Mouse (Mus musculus): Measurements from ENCODE around the gene Sgms2. TPM values are rescaled to one million over a fixed set of nuclear protein-coding genes. Genes with fewer than 3 reads are reported as not detected.
A peak's percentile ranks its signal among the peaks of the same experiment; 100 is the strongest.
"Not testable (repeated sequence)": the region's sequence is repeated elsewhere in the genome, so short reads cannot be mapped to it uniquely, and the experiment has no call there.

Gene Sgms2
- total RNA-seq, 2 experiments from 2014 or later, result 3.9 to 6.6 TPM

DNA sequence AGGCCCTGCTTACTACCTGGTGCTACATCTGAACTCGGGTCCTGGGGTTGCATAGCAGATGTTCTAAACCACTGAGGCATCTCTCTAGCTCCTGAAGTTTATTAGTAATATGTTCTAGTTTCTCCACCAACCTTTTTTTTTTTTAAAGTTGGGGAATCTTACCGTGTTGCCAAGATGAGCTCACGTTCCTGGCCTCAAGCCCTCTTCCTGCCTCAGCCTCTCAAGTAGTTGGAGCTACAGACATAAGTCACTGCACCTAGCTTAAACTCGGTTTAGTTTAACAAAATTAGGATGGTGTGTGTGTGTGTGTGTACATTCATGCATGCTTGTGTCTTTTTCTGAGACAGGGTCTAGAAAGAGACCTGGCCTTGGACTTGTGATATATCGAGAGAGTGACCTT is 132.2 kb downstream of the Sgms2 start:
- no peak for DNase-seq (ENCODE audit: low spot score in 2 of 2)

DNA sequence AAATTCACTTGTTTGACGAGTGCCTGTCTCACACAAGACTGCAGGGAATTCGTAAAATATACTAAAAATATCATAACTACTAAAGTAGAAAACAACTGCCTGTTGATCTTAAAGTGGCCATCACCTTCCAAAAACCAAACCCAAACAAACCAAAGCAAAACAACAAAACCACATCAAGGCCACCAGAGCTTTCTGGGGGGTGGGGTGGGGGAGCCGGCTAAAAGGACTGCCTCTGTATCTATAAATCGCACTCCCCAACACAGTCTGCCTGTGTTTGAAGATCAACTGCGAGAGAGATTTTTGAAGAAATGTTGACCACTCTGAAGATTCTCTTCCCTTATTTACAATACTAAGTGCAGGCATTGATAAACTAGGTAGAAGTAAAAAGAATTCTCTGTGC is 133.0 kb downstream of the Sgms2 start:
- no peak for DNase-seq (ENCODE audit: low spot score in 2 of 2)

DNA sequence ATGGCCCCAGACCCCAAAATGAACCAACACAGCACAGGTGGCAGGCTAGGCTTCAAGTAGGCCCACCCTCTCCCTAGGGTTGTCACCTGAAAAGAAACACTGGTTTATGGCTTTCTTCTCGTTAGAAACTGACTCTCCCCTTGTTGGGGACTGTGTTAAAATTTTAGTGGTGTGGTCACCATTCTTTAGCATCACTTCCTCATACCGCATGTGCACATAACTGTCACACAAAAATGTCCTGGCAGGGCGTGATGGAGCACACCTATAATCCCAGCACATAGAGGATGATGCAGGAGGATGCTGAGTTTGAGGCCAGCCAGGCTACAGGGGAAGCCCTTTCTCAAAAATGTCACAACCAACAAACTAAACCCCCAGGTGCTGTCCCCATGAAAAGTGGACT is 133.6 kb downstream of the Sgms2 start:
- no peak for DNase-seq (ENCODE audit: low spot score in 2 of 2)

DNA sequence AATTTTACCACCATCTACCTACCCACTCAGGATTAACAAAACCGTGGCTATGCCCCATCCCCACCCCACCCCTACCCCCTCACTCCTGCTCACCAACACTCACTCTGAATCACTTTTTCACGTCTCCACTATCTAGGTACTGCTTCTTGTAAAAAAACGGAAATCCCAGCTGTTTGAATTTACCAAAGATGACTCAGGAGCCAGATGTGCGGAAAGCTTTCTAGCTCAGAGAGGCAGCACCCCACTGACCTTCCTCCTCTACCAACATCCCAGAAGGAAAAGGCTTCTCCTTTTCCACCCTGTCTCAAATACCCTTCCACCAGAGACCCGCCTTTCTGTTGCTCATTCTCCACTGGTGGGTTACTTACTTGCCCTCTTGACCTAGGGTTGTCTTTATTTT is 135.2 kb downstream of the Sgms2 start:
- DNase-seq (ENCODE audit: low spot score in 2 of 2), result no peak

DNA sequence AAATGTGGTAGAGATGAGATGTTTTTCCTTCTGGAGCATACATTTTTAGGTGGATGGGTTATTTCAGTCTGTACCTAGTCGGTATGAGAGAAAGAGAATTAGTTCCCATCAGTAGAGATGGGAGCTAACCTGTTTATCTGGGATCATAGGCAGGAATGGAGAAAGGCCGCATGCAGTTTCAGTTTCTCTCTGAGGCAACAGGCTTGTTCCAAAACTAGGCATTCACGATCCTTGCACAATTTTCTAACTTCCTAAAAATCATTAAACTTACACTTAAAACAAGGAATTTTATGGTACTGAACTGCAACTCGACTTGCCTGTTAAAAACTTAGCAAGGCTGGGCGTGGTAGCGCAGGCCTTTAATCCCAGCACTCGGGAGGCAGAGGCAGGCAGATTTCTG is 140.7 kb downstream of the Sgms2 start:
- no peak for DNase-seq (ENCODE audit: low spot score in 2 of 2)

DNA sequence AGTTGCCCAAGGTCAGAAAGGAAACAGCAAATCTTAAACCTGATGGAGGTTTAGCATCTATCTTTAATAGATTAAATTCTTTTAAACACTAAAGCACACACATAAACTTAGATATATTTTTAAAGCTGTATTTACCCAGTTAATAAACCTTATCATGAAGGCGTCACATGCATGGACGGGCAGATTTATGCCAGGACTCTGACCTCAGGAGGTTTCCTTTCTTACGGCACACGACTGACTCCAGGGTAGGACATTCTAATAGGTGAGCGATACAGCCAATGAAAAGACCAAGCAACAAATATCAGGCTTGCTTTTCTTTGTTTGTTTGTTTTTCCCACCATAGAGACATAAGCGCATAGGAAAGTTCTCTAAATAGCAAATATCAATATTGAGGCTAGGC is 142.2 kb downstream of the Sgms2 start:
- DNase-seq (ENCODE audit: low spot score in 2 of 2), result no peak

DNA sequence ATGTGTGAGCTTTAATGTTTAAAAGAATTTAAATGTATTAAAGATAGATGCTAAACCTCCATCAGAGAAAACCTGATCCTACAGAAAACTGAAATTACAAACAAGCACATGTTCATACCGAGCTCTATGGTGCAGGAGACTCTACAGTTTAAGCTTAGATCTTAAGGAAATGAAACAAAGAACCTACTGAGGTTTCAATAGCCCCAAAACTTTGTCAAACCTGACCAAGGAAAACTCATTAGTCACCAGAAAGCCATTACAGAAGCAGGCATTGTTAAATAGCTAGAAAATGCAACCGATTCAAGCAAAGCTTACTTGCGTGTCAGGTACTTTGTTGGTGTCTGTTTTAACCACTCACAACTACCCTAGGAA is 142.6 kb downstream of the Sgms2 start:
- no peak for DNase-seq (ENCODE audit: low spot score in 2 of 2)

DNA sequence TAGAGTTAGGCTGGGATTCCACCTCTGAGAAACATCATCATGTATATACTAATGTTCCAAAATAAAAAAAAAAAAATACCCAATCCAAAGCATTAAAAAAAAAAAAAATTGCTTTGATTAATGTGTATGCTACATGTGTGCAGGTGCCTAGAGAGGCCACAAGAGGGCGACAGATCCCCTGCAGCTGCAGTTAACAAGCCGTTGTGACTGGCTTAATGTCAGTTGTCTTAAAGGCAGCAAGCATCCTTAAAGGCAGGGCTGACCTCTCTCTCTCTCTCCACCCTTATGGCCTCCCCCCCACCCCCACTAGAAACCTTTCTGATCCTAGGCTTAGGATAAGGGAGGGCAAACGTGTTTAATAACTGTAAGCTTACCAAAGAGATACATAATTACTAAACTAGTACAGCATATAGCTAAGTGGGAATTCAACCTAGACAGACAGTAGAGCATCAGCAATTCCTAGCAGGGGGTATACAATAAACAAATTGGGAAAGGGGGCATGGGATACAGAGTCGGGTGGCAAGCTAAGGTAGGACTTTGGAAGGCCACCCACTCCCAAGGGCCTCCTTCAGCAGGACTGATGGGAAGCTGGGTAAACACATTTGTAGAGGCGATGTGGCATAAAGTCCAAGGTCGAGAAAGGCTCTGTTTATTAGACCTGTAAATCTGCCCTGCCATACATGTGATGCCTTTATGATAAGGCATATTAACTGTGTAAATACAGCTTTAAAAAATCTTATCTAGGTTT is 143.2 kb downstream of the Sgms2 start:
- DNase-seq (ENCODE audit: low spot score in 2 of 2), result peak in 1 of 2 experiments; percentile 39

DNA sequence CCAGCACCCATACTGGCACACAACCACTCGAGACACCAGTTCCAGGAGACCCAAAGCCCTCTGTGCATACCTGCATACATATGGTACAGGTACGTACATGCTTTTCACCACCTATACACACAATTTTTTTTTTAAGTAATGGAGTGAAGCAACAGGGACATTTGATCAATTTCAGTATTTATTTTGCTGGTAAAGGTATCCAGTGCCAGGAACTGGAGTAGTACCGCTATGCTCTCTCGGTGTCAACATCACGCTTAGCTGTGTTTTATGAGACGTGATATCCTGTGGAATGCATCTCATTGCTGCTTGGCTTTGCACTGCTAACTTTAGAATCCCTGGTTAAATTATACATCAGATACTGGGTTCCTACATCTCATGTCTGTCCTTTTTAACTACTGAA is 145.3 kb downstream of the Sgms2 start:
- DNase-seq (ENCODE audit: low spot score in 2 of 2), result no peak

DNA sequence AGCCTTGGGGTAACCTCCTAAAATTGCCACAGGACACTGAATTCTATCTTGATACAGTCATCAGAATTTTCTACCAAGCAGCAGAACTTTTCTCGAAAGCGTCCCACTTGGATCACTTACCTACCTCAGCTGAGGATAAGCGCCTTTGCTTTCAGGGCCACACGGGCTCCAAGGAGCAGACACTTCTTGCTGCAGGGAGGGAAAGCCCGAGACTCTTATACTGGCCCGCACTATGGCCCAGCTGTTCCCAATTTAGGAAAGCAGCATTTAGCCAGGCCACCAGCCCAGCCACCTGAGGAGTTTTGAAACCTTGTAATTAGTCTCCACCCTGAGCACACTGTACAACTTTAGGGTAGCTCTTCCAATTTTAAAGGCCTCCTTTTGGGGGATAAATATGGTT is 147.9 kb downstream of the Sgms2 start:
- DNase-seq (ENCODE audit: low spot score in 2 of 2), result no peak

DNA sequence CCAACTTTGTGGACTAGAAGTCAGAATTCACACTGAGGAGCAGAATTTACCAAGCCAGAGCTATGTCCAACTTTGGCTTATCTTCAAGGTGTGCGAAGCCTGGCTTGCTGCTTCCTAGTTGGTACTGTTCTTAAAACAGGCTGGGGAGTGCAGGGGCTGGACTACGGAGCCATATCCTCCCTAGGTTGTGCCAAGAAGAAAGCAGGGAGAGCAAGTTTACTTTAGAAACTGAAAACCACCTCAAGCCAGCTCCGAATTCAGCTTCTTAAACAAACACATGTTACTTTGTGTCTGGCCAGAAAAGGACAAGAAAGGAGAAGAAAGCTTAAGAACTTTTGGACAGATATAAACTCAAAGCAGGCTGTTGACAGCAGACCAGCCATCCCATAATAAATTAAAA is 150.3 kb downstream of the Sgms2 start:
- no peak for DNase-seq (ENCODE audit: low spot score in 2 of 2)

DNA sequence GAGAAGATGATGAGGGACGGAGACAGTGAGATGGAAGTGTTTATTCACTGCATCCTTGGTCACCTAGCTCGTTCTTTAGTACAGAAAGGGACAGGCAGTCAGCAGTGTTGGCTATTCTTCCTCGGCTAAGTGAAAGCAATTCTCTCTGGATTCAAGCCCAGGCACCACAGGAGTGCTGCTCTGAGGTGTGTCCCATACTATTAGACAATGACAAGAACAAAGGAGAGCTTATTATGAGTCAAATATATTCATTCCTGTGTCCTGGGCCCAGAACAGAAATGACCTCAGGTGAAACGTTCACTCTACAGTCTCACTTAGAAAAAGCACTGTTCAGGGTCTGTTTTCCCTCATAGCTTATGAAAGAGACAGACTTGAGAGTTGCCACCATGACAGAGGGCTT is 151.9 kb downstream of the Sgms2 start:
- DNase-seq (ENCODE audit: low spot score in 2 of 2), result no peak

DNA sequence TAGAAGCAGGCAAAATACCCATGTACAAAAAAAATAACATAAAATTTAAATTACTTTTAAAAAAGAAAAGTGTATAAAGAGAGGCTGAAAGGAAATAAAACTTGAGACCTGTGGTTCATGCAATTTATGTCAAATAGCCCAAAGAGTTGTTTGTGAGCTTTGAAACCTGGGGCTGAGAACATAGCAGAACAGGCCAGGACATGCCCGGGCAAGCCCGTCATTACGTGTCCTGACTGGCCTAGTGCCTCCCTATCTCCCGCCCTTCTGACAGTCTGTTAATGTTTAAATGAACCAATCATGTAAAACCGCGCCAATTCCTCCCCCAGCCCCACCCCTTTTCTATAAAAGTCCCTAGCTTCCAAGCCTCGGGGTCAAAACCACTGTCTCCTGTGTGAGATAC is 153.5 kb downstream of the Sgms2 start:
- DNase-seq (ENCODE audit: low spot score in 2 of 2), result not testable (repeated sequence)

DNA sequence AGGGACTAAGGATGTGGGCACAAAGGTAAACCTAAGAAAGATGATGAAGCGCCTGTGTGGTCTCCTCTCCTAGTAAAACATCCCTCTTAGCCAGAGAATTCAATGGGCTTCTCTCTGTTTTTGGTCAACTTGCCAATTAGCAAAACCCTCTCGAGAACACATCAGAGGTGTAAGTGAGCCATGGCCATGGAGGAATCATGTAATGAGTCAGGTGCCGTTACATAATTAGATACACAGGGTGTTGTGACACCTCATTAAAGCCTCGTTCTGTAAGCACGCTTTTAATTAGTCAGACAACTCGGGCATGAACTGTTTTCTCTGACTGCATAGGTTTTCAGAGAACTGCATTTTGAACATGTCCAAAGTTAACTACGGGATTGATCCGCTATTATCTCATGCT is 154.6 kb downstream of the Sgms2 start:
- no peak for DNase-seq (ENCODE audit: low spot score in 2 of 2)

DNA sequence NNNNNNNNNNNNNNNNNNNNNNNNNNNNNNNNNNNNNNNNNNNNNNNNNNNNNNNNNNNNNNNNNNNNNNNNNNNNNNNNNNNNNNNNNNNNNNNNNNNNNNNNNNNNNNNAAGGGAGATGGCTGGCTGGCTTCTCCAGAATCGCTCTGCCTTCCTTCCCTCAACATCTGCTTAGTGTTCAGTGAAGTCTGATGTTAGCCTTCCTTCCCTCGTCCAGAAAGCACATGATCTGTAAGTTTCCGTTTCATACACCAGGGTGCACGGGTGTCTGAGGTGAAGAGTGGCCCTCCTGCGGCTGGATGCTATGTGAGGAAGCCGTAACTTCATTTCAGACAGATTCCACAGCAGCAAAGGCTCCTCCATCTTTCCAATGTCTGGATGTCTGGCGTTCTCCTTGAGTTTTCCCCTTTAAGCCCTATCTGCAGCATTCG is 156.1 kb downstream of the Sgms2 start:
- no peak for DNase-seq (ENCODE audit: low spot score in 2 of 2)

DNA sequence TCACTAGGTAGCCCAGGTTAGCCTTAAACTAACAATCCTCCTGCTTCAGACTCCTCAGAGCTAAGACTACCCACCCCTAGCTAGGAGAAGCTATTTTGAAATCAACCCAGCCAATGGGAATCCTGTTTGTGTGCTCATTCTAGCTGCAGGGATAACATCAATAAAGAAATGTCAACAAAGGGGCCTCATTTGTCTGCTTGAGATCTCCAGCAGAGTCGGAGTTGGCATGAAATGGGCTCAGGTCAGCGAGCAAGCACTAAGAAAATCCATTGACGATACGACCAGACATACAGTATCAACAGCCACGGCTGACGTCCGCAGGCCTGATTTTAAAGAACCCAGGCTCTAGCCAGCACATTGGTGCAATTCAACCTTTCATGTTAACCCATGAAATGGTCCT is 164.0 kb downstream of the Sgms2 start:
- DNase-seq (ENCODE audit: low spot score in 2 of 2), result no peak

DNA sequence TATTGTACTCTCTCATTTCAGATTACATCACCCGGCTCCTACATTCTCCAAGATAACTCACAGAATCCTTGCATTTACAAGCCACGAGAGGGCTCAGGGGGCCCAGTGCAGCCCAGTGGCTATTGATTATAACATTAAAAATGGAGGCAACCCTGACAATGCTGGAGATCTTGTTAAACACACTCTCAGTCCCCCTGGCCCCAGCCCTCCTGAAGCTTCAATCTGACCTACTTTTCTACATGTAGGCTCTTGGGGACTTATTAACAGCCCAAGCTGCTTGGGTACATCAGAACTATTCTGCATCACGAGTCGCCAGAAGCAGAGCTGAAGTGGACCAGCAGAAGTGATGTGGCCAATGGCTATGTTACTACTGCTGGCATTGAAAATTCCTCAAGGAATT is 164.6 kb downstream of the Sgms2 start:
- no peak for DNase-seq (ENCODE audit: low spot score in 2 of 2)

DNA sequence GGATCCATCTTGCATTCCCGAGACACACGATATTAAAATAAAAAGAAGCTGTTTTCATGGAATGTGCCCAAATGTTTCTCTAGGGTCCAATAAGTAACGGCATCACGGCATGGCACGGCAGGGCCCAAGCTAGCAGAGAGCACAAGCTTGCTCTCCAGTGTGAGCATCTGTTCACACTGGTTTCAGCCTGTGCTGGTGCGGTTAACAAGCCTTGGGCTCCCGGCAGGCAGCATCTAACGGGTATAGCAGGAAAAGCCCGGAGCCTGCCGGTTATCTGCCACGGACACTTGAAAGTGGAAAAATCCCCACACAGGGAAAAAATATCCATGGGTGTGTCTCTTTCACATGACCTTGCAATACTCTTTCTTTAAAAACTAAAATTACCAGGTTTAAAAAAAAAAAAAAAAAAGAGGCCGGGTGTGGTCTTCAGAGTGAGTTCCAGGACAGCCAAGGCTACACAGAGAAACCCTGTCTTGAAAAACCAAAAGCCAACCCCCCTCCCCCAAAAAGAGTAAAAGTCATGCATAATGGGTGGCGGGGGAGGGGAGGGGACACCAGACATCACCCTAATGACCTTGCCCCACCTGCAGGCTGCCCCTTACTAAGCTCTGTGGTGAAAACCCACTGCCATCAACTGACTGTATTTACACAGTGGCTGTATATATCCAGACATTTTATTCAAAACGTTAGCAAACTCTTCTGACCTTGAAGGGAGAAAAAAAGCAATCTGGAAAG is 169.0 kb downstream of the Sgms2 start:
- no peak for DNase-seq (ENCODE audit: low spot score in 2 of 2)

DNA sequence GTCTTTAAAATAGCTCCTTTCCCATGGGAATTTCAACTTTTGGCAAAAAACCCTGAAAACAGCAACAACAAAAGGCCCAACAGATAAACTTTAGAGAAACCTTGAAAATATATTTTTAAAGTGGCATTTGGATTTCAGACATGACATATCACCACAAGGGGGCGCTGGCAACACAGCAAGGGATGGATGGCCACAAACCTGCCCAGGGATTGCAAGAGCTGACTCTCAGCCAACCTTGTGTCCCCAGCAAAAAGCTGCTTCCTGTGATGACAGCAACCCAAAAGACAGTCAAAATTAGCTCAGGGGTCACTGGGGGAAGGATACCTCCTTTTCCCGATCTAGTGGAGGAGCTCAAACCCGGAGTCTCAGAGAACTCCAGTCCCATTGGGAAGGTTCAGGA is 171.0 kb downstream of the Sgms2 start:
- DNase-seq (ENCODE audit: low spot score in 2 of 2), result peak; percentile 75 to 78

DNA sequence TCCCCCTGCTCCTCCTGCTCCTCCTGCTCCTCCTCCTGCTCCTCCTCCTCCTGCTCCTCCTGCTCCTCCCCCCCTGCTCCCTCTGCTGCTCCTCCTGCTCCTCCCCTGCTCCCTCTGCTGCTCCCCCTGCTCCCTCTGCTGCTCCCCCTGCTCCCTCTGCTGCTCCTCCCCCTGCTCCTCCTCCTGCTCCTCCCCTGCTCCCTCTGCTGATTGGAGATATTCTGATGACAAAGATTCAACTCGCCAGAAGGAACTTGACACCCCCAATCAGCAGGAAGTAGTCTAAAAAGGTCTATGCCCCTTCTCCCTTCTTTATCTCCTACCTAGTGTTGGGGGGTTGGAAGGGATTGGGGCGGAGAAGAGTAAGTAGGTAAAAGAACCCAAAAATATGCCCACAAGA is 173.0 kb downstream of the Sgms2 start:
- no peak for DNase-seq (ENCODE audit: low spot score in 2 of 2)

DNA sequence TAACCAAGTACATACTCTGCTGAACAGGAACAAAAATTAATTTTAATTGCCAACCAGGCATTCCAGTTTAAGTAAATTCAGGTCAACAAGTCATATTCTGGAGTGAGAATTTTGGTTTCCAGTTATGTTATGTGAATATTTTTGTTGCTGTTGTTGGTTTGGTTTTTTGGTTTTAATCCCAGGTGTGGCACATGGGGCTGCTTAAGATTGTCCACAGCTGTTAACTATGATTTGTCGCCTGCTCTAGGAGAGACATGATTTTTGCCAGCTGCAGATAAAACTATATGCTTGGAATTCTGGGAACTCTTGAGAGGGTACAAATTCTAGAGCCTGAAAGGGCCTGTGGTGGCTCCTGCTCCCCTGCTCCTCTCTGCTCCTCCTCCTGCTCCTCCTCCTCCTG is 174.1 kb downstream of the Sgms2 start:
- no peak for DNase-seq (ENCODE audit: low spot score in 2 of 2)

DNA sequence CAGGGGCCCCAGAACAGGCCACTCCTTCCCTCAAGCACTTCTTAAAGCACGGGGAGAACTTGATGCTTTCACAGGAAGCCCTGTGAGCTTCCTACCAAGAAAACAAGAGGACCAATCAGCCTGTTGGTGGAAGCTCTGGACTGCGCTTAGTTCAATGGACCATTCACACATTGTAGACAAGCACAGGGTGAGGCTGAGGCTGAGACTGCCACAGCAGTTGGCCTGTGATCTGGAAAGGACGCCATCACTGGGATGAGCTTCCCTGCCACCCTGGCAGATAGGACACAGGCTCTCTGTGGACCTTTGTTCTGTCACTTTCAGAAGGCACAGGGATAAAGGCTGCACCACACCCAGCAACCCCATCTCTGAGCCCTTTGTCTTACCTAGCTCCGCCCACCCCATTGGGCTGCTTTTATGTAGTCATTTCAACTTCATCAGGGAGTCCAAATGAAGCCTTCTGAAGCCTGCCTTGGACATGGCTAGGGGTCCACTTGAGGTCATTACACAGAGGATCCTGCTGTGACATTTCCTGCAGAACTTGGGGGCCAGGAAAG is 175.2 kb downstream of the Sgms2 start:
- DNase-seq (ENCODE audit: low spot score in 2 of 2), result no peak

DNA sequence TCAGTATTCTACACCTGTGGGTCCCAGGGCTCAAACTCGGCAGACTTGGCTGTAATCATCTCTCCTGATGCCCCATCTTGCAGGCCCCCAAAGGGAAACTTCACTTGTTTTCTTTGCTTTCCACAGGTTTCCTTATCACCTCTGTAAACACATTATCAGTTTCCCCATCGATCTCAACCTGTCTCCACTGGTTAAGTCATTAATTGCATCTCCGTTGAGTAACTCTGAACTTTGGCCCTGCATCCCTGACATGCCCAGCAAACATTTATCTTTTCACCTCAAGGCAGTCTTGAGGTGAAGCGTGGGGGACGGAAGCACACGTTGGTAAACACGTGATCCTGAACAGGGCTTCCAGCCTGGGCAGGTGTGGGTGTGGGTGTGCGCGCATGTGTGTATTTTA is 178.9 kb downstream of the Sgms2 start:
- no peak for DNase-seq (ENCODE audit: low spot score in 2 of 2)
